Mouse (Mus musculus) Patski (cell line): ENCODE measurements around the gene Spg21. TPM values are rescaled to one million over a fixed set of nuclear protein-coding genes. Genes with fewer than 3 reads are reported as not detected.
A peak's percentile ranks its signal among the peaks of the same experiment; 100 is the strongest.

Experiments used
- ATAC-seq: fragments of 100-300 bp; one replicate; pipeline ENCODE4 v1.8.0; 2021
- CTCF ChIA-PET: fragments of 350-600 bp; sonication (Branson Sonifier 250); formaldehyde crosslinking; loops from one replicate; lab custom pipeline; 2022; ENCODE audit warnings: inconsistent platforms; lab: Charles Lee
- POLR2A ChIA-PET: fragments of 350-600 bp; sonication (Branson Sonifier 250); formaldehyde crosslinking; loops from one replicate; lab custom pipeline; 2022; ENCODE audit warnings: antibody characterized with exemption, inconsistent platforms; lab: Charles Lee
- DNase-seq: peaks from one replicate; pipeline ENCODE4 v3.0.0-alpha.2; 2011; ENCODE audit warnings: low read depth, low spot score
- H3K27me3 ChIP-seq: fragments of 371-371 bp; one replicate; pipeline ENCODE4 v1.5.1; 2021
- CTCF ChIP-seq: fragments of 100-300 bp; IDR thresholded peaks from one replicate; pipeline ENCODE4 v1.5.1; 2021
- in situ Hi-C: fragments of 300-500 bp; cut with MboI; formaldehyde crosslinking; loops from 3 replicates; pipeline ENCODE4 v1.11.1; 2018; ENCODE audit warnings: low pct_unique_long_range_greater_than_20kb, mixed read lengths
- polyA plus RNA-seq: library from polyadenylated mRNA; unstranded; gene quantifications from one replicate; pipeline ENCODE4 v1.2.3, GENCODE M21; 2021

Spg21 gene
- polyA plus RNA-seq, 1 experiment from 2014 or later: 112 TPM

DNA sequence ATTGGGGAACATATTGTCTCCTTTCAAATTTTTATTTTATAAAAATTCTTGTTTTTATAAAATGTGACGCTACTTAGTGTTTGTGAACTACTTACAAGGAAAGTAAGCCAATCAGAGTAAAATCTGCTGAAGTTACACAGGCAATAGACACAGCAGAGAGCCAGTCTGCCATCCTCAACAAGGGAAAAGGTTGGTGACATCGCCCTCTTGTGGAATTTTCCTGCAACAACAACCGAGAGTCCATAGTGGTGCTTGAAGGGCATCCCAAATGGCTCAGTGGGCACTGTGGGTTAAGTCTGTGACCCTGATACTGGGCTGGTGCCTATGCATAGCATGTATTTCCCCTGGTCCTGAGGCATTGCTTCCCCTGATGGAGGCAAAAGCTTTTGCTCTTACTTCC is 28.5 kb upstream of the Spg21 start:
- in situ Hi-C loops: no loop called here
- no peaks in the 10 kb centered on the region for H3K27me3 ChIP-seq
- POLR2A ChIA-PET: no interaction called here
- peak; percentile 33 for DNase-seq
- peak; percentile 44 for ATAC-seq
- peak; percentile 83 for TF ChIP-seq CTCF
- CTCF ChIA-PET: interaction anchor here (0.8 to 3.5 kb wide), 6 partner anchors 8 to 59 kb away, joined by 3 to 13 read pairs (median 7); partner anchors contain the start of gene Rasl12

DNA sequence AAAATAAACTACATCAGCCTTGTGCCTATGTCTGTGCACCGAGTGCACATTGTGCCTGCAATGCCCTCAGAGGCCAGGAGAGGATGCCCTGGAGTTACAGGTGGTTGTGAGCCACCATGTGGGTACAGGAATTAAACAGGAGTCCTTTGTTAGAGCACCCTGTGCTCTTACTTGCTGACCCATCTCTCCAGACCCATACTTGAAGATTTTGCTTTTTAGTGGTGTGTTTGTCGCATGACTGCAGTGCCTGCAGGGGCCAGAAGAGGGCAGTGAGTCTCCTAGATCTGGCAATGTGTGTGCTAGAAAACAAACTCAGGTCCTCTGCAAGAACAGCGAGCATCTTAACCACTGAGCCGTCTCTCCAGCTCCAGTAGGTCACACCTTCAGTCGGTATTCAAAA is 26.6 kb upstream of the Spg21 start:
- in situ Hi-C loops: no loop called here
- ChIA-PET POLR2A (no interaction called here), CTCF (interaction anchor here (0.6 to 3.5 kb wide), 3 partner anchors 12 to 61 kb away, joined by 3 to 13 read pairs (median 8); no protein-coding TSS in a partner anchor)
- DNase-seq: no peak
- TF ChIP-seq CTCF: peak; percentile 75
- ATAC-seq: no peak
- no peaks in the 10 kb centered on the region for H3K27me3 ChIP-seq

DNA sequence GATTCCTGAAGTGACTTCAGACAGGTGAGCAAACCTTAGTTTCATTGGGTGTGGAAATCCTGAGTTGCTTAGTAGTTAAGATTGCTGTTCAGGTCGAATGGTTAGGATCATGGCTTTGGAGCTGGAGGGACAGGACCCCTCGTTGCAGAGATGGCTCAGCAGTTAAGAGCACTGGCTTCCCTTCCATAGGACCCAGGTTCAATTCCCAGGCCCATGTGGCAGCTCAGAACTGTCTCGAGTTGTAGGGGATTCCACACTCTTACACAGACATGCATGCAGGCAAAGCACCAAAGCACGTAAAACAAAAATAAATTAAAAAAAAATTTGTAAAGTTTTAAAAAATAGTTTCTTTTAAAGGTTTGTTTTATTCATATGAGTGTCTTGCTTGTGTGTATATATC is 25.5 kb upstream of the Spg21 start:
- ChIA-PET POLR2A (interaction anchor here (0.6 kb wide), 1 partner anchor 13 kb away, joined by 3 read pairs; no protein-coding TSS in a partner anchor), CTCF (interaction anchor here (0.7 to 1.2 kb wide), 4 partner anchors 20 to 64 kb away, joined by 3 to 6 read pairs (median 3); no protein-coding TSS in a partner anchor)
- no peak for TF ChIP-seq CTCF
- ATAC-seq (no peak), DNase-seq (no peak)
- H3K27me3 ChIP-seq: no peaks in the 10 kb centered on the region
- in situ Hi-C loops: no loop called here

DNA sequence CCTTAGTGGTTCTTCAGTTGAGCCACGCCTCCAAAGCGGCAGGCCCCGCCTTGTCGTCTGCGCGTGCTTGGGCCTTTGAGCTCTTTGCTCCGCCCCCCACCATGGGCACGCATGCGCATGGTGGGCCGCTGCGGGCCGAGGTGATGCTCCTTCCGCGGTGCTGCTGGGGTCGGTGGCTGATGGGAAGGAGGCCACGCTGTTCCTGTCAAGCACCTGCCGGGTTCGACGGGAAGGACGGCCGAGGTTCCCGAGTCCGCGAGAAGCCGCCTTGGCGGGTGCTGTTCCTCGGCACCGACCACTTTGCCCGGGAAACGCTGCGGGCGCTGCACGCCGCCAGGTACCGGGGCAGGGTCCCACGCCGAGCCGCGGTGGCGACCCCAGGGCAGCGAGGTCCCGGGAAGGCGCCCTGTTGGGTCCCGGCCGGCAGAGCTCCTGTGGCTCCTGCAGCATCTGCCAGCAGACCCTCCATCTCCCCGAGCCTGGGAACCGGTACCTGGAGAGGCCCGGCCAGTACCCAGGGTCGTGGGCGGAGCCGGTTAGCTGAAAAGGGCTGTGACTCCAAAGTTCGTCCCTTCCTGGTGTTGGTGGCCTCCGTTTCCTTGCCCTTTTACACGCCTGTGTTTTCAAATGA is 25.0 kb upstream of the Spg21 start, which contains the start of gene Mtfmt:
Mtfmt (plus strand) TSS at position 112 of the 631 bp plus-strand sequence.
- POLR2A ChIA-PET: interaction anchor here (0.6 to 1.1 kb wide), 2 partner anchors 13 to 152 kb away, joined by 3 to 5 read pairs; no protein-coding TSS in a partner anchor
- ATAC-seq (peak; percentile 73), DNase-seq (peak; percentile 24)
- no peak for TF ChIP-seq CTCF
- in situ Hi-C loops: no loop called here
- H3K27me3 ChIP-seq: no peaks in the 10 kb centered on the region
- CTCF ChIA-PET: interaction anchor here (0.7 to 1.2 kb wide), 4 partner anchors 20 to 65 kb away, joined by 3 to 6 read pairs (median 3); no protein-coding TSS in a partner anchor

DNA sequence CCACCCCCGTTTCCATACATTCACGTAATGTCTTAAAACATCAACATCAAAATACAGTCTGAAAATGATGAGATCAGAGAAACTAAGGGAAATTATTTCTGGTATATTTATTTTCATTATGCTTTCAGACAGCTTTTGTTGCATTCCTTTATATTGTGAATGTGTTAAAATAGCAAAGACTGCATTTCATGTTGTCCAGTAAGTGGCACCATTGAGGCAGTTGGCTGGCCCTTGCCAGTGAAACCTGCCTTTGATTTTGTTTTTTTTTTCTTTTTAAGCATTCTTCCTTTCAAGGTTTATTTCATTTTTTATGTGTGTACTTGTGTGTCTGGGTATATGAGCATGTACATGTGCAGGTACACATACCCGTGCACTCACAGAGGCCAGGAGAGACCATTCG is 16.1 kb upstream of the Spg21 start:
- DNase-seq: no peak
- in situ Hi-C loops: no loop called here

DNA sequence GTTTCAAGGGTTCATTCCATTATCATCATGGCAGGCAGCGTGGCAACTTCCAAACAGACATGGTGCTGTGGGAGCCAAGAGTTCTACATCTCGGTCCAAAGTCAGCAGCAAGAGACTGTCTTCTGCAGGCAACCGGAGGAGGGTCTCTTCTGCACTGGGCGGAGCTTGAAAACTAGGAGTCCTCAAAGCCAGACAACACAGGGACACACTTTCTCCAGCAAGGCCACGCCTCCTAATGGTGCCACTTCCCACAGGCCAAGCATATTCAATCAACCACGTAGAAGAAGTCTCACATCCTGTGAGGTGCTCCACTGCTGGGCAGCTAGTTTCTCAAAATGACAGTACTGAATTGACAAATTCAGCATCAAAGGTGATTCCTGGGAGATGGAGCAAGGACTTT is 12.8 kb upstream of the Spg21 start:
- ChIA-PET CTCF (no interaction called here), POLR2A (interaction anchor here (0.7 to 1.9 kb wide), 2 partner anchors 12 to 13 kb away, joined by 3 to 5 read pairs; partner anchors contain the start of gene Mtfmt)
- no peak for DNase-seq
- in situ Hi-C loops: no loop called here
- TF ChIP-seq CTCF: no peak
- H3K27me3 ChIP-seq: no peaks in the 10 kb centered on the region
- ATAC-seq: no peak

More for the DNA sequence above, 16.1 kb upstream of the Spg21 start:
- no peak for ATAC-seq
- H3K27me3 ChIP-seq: no peaks in the 10 kb centered on the region
- ChIA-PET CTCF (no interaction called here), POLR2A (interaction anchor here (0.6 kb wide), 1 partner anchor 164 kb away, joined by 4 read pairs; no protein-coding TSS in a partner anchor)
- TF ChIP-seq CTCF: no peak

DNA sequence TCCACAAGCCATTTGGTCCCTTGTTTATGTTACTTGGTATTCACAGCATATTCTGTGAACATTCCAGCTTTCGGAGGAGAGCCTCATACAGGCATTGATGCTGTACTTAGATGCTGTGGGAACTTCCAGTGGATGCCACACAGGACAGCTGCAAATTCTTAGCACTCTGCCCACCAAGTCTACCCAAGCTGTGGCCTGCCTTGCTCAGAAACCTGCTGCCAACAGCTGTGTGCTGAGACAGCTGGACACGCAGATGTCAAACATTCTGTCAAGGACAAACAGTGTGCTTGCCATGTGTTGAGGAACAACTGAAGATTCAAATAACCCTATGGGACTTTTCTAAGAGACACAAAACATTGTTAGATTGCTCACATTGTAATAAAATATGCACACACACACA is 1.8 kb upstream of the Spg21 start:
- CTCF ChIA-PET: no interaction called here
- TF ChIP-seq CTCF: no peak
- no peaks in the 10 kb centered on the region for H3K27me3 ChIP-seq
- ATAC-seq: no peak
- DNase-seq: no peak
- POLR2A ChIA-PET: interaction anchor here (0.6 to 1.3 kb wide), 2 partner anchors 10 to 39 kb away, joined by 3 to 5 read pairs; no protein-coding TSS in a partner anchor
- in situ Hi-C loops: loop anchor here (10.0 kb wide), 1 partner anchor 126 kb away; the partner anchor contains the start of genes Pif1 and Plekho2

DNA sequence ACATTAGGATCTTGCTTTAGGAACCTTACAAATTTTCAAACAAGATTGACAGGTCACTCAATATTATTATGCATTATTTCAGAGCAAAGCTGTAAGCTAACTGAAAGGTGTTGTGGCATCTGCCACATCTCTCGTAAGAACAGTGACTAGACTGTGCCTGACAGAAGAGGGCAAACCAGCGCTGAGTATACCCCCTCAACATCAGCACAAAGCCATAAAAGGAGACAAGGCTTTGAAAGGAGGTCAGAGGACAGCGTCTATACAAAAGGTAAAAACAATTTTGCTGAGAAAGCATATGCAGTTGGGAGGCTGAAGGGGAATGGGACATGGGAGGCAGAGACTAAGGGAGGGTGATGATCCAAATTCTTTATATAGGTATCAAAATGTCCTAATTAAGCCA is 549 bp upstream of the Spg21 start:
- TF ChIP-seq CTCF: no peak
- in situ Hi-C loops: no loop called here
- POLR2A ChIA-PET: interaction anchor here (1.3 kb wide), 1 partner anchor 12 kb away, joined by 5 read pairs; no protein-coding TSS in a partner anchor
- no peaks in the 10 kb centered on the region for H3K27me3 ChIP-seq
- no peak for DNase-seq
- no peak for ATAC-seq
- CTCF ChIA-PET: interaction anchor here (0.8 to 1.2 kb wide), 2 partner anchors 10 to 12 kb away, joined by 3 read pairs; no protein-coding TSS in a partner anchor

DNA sequence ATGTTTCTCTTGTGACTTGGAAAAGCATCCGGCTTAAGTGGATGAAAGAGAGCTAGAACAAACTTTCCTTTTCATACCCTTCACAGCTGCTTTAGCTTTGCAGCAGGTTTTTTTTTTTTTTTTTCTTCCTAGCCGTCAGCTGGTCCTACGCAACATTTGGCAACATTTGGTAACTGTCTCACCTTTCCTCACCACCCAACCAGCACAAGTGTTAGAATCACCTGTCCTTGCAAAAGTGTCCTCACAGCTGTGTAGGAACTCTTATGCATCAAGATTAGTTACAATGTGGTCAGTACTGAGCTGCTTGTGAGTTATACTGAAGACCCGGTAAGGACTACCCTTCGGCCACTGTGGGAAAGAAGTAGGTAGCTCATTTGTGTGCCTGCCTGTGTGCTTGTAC is 1.8 kb downstream of the Spg21 start:
- no peak for TF ChIP-seq CTCF
- ATAC-seq (no peak), DNase-seq (no peak)
- in situ Hi-C loops: no loop called here
- H3K27me3 ChIP-seq: no peaks in the 10 kb centered on the region
- CTCF ChIA-PET: interaction anchor here (0.7 kb wide), 1 partner anchor 11 kb away, joined by 3 read pairs; no protein-coding TSS in a partner anchor
- POLR2A ChIA-PET: interaction anchor here (0.6 to 0.7 kb wide), 2 partner anchors 212 to 222 kb away, joined by 3 read pairs; no protein-coding TSS in a partner anchor

DNA sequence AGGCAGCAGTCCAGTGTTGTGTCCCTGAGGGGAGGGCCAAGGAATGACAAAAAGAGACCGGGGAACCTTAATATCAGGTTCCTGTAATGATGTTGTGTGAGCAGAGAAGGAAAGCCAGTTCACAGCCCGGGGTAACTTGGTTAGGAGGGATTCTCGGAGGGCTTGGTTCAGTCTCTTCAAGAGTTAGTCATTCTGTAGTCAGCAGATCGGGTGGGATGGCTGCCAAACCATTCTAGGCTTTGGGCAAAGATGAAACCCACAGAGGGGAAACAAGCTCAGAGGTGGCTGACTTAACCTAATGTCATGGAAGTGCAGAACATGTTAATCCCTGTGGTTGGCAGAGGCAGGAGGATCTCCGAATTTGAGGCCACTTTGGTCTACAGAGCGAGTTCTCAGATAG is 3.4 kb downstream of the Spg21 start:
- DNase-seq: no peak
- TF ChIP-seq CTCF: no peak
- no peak for ATAC-seq
- no peaks in the 10 kb centered on the region for H3K27me3 ChIP-seq
- CTCF ChIA-PET: interaction anchor here (0.8 kb wide), 1 partner anchor 60 kb away, joined by 3 read pairs; no protein-coding TSS in a partner anchor
- in situ Hi-C loops: no loop called here
- POLR2A ChIA-PET: no interaction called here

DNA sequence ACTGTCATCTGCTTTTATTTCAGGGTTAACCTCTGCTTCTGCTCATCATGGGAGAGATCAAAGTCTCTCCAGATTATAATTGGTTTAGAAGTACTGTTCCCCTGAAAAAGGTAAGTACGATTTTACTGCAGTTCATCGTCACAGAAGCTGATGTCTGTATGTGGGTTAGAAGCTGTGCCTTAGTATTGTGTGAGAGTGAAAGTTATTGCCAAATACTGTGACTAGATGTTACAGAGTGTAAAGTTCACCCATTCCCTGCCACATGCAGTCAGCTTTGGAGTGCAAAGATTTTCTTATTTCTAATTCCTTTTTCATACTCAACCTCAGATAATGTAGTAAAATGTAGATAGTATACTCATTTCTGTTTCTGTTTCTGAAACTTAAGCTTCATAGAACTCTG is 4.5 kb downstream of the Spg21 start:
- ATAC-seq: no peak
- no peak for DNase-seq
- CTCF ChIA-PET: no interaction called here
- no peak for TF ChIP-seq CTCF
- in situ Hi-C loops: no loop called here
- H3K27me3 ChIP-seq: no peaks in the 10 kb centered on the region
- POLR2A ChIA-PET: no interaction called here
